Mouse (Mus musculus) cerebellum, postnatal 36 days (tissue): Measurements from ENCODE around the gene Ciart.
A peak's percentile ranks its signal among the peaks of the same experiment; 100 is the strongest.
"Not testable (repeated sequence)": the region's sequence is repeated elsewhere in the genome, so short reads cannot be mapped to it uniquely, and the experiment has no call there.

Source experiments
- DNase-seq, 2 experiments: peaks; one replicate each; pipeline ENCODE4 v3.0.0; 2021 to 2022; ENCODE audit warnings: mixed read lengths in 2 of 2

The Ciart gene

GRCm38 (mm10) chr3:95901616-95902372 is 19.7 kb upstream of the Ciart start:
- no peak for DNase-seq

DNA sequence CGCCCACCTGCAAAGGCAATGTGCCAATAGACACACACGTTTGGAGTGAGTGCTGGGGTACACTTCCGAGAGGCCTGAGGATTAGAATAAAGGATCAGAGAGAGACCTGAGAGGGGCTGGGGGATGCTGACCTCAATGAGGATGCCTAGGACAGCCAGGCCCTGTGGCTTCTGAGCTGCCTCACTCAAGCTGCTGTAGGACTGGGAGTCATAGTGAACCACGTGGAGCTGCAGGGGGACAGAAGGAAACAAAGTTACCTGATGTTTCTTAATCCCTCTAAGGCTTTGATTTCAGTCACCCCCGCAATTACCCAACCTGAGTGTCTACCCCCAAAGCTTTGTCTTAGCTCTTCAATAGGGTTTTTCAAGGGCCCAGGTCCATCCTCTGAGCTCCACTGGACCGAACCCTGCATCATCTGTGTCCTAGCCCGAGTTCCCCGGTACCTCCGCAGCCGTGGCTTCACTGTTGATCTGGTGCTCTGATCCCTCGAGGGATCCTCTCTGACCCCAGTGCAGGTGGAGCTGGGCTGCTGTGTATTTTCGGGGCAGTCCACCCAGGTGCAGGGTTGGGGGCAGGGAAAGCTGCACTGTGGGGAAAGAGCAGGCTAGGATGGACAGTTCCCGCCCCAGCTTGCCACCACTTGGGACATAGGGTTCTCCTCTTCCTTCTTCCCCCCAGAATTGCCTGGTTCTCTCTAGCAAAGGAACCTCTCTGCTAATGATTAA is 17.9 kb upstream of the Ciart start:
- DNase-seq, result no peak

DNA sequence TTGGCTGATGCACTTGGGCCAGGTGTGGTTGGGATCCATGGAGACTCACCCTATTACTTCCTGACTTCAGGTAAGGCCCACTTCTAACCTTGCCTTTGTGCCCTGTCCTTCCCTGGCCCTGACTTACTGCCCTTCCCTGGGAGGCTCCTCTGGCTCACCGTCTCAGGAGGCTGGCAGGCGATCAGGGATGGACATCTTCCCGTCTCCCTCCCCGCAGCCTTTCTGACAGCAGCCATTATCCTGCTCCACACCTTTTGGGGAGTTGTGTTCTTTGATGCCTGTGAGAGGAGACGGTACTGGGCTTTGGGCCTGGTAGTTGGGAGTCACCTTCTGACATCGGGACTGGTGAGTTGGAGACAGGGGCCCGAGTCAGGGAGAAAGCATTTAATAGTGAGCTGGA is 13.4 kb upstream of the Ciart start:
- DNase-seq, result not testable (repeated sequence)

DNA sequence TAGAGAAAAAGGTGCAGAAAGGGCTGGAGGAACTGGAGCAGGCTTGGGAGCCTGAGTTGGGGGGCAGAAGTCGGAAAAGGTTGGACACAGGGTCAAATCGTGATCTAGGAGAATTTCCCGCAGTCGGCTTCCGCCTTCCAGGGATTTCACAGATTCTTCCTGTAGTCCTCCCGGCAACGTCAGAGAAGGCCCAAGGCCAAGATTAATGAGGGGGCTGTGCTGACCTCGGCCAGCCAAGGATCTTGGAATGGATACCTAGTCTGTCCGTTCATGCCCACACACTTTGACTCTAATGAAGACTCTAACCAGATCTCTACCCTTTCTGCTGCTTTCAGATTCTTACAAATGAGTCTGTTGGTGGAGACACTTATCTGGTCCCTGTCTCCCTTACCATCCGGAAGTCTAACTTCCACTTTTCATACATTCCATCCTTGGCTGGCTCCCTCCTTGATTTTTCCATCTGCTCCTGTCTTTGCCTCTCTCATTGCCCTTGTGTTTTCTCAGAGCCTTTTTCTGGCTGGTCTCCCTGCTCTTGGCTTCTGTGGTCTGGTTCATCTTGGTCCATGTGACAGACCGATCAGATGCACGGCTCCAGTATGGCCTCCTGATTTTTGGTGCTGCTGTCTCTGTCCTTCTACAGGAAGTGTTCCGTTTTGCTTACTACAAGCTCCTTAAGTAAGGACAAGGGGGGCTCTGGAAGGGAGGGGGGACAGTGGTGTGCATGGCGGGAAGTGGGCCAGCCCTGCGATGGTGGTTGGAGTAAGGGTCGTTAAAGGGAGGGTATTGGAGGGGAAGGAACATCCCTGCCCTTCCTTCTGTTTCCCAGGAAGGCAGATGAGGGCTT is 12.5 kb upstream of the Ciart start:
- peak; percentile 41 to 45 for DNase-seq

DNA sequence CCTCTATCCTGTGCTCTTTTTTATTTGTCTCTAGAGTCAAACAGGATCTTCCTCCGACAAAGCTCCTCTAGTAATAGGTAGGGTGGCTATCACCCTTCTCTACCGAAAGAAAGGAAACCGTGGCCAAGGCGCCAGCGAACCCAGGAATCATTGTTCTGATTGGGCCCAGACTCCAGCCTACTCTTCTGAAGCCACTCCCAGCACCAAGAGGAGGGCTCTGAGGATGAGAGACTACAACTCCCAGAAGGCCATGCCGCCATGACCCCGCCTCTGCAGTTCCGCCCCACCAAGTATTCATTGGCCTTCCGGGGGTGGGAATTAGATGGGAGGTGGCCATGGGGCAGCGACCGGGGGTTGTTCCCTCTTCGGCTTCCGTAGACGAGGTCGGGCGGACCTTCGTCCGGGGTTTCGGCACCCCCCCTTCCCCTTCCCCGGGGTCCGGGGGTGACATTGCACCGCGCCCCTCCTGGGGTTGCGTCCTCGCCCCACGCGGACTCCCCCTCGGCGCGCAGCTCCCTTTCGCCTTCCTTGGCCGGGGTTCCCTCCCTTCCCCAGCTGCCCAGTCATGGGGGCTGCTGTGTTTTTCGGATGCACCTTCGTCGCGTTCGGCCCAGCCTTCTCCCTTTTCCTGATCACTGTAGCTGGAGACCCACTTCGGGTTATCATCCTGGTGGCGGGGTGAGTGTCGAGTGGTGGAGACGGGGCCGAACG is 11.7 kb upstream of the Ciart start, which contains the start of gene Aph1a:
Gene Aph1a (plus strand): TSS at position 364 of the 711 bp plus-strand sequence.
- peak; percentile 92 to 96 for DNase-seq

- DNase-seq, result no peak
These were observed 11.1 kb upstream of the Ciart start for GRCm38 (mm10) chr3:95893126-95893525.

DNA sequence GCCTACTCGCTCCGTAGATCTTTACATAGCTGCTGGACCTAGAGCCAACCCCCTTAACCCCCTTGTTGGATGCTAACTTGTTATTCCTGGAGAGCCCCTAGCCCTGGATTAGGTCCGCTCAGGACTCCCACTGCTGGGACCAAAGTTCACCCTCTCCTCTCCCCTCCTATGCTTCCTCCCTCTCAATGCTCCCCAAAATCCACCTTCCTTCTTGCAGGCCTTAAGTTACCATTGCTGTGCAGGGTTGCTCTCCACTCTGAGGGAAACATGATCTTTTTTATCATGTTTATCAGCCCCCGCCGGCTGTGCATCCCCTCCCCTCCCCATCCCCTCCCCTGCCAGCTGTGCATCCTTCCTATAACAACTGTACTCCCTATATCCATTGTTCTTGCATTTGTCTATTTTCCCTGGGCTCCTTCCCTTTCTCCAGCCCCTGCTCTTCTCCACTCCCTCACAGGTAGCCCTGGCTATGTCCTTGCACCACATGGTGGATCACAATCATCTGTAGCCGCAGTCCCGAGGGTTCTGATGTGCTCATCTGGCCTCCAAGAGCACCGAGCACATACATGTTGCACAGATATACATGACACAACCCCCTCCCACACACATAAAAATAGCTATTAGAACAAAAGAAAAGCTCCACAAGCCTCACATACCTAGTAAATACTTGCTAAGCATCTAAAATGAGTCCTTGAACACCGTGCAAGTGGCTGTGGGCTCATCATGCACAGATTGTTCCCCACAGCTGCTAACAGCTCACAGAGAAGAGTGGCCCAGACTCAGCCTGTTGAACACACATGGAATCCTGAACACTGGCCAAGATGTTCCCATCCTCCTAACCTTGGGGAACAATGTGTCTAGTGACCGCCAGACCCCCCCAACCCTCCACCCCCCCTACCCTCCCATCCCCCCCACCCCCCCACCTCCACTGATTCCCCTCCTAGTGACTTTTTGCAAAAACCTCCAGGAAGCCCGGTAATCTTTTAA is 10.3 kb upstream of the Ciart start:
- no peak for DNase-seq

DNA sequence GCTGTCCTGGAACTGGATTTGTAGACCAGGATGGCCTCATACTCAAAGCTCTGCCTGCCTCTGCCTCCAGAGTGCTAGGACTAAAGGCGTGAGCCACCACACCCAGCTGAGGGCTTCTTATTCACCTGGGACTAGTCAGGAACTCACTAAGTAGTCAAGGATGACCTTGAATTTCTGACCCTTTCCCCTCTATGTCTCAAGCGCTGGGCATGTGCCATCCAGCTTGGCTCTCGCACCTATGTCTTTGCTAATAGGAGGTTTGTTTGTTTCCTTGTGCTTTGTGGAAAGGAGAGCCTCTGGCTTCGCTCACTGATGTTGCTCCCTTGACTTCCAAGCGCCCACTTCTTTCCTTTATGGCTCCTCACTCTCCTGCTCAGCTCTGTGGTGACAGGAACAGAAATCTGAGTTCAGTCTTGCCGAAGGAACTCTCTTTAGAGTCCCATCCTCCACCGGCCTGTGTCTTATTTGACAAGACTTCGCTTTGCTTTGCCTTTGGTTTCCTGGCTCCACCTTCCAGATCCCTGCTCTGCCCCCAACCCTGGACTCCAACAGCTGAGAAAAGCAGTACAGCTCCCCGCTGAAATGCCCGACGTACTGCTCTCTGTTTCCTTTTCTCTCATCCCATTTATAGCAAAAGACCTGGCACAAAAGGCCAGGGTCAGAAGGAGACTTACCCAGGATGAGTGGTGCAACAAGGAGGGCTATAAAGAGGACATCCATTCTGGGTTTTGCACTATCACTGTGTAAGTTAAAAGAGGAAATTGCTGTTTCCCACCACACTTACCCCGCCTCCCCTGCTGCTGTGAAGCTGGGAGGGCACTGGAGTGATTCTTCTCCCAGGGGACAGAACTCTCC is 9.4 kb upstream of the Ciart start, which contains the start of gene BC028528:
Gene BC028528 (minus strand): TSS at position 795 of the 855 bp plus-strand sequence.
- no peak for DNase-seq

GRCm38 (mm10) chr3:95889664-95890063 is 7.6 kb upstream of the Ciart start:
- no peak for DNase-seq

DNA sequence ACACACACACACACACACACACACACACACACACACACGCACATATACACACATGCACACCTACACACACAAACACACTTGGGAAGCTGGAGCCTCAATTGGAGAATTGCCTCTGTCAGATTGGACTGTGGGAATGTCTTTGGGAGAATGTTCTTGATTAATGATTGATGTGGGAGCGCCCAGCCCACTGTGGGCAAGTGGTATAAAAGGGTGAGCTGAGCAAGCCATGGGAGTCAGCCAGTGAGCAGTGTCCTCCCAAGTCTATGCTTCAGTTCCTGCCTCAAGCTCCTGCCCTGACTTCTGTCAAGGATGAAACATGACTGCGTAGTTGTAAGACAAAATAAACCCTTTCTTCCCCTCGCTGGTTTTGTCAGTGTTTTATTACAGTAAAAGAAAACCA is 5.5 kb upstream of the Ciart start:
- DNase-seq, result no peak

DNA sequence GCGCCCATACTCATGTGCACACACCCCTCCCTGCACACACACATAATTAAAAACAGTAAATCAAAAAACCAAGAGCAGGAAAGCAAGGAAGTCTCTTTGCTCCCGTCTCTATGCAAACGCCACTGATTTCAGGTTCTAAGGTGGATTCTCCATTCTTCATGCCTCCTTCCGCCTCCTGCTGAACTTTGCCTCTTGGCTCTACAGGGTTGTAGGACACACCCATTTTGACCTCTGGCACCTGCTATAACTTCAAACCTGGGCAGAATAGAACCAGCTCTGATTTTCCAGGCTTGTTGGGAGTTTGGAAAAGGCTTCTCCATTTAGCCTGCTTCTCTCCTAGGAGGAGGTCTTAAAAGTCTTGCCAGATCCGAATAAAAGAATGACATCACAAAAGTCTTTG is 2.3 kb upstream of the Ciart start:
- no peak for DNase-seq

DNA sequence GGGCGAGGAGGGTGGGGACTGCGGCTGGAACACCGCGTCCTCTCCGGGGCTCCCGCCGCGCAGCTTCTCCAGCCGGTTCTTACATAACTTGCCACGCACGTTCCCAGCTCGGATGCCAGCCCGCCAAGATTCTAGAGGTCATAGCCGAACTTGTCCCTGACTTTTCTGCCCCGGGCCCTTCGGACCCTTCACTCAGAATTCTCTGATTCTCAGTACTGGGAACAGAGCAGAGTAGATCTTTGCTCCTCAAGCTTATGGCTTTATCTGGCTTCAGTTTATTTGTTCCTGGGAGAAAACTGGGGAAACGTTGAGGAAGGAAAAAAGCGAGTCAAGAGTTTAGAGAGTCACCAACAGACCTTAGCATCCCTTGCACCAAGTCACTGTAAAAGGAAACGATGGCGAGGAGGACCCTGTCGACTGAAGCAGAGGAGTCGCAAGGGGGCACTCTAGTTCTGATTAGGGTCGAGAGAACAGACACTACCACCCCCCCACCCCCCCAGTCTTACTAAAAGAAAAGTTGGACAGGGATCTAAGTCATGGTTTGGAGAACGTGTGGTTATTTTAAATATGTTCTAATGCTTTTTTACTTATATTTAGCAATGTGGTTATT is 870 bp upstream of the Ciart start:
- DNase-seq, result peak; percentile 61 to 62

GRCm38 (mm10) chr3:95879063-95879462 is 3.0 kb downstream of the Ciart start:
- DNase-seq, result no peak

DNA sequence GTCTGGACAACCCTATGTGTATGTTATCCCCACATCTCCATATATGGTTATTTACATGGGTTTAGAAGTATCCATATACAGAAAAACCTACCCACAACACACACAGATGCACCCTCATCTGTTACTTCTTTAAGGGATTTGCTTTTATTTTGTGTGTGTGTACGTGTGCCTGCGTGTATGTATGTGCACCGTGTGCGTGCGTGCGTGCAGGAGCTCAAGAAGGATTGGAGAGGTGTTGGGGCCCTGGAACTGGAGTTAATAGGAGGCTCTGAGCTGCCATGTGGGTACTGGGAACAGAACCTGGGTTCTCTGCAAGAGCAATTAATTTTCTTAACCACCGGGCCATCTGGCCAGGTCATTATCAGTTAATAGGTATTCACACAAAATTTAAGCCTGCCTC is 10.0 kb downstream of the Ciart start:
- no peak for DNase-seq

- peak; percentile 83 to 88 for DNase-seq
These were observed 10.6 kb downstream of the Ciart start, which contains the start of gene Mrps21 for GRCm38 (mm10) chr3:95871392-95871867. Mrps21 (minus strand) TSS chr3:95871519.

DNA sequence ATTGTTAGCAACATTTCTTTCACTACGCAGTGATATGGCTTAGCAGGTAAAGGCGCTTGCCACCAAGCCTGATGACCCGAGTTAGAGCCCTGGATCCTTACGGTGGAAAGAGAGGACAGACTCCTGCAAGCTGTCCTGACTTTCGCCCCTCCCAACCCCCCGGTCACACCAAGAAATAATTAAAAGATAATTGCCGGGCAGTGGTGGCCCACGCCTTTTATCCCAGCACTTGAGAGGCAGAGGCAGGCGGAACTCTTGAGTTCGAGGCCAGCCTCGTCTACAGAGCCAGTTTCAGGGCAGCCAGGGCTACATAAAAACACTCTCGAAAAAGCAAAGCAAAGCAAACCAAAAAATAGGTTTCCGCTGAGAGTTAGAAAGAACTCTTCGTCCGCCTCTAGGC is 11.1 kb downstream of the Ciart start:
- no peak for DNase-seq

DNA sequence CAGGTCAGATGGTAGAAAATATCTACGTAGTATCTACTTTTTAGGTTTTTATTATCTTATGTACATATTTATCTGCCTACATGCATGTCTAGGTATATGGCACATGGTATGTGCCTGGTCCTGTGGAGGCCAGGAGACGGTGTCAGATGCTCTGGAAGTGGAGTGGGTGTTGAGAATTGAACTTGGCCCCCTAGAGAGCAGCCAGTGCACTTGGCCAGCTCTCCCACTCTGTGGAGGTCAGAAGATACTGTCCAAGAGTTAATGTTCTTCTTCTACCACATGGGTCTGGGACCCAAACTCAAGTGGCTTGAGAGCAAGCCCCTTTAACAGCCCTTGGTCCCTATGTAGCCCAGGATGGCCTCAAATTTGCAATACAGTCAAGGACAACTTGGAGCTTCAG is 14.6 kb downstream of the Ciart start:
- no peak for DNase-seq

DNA sequence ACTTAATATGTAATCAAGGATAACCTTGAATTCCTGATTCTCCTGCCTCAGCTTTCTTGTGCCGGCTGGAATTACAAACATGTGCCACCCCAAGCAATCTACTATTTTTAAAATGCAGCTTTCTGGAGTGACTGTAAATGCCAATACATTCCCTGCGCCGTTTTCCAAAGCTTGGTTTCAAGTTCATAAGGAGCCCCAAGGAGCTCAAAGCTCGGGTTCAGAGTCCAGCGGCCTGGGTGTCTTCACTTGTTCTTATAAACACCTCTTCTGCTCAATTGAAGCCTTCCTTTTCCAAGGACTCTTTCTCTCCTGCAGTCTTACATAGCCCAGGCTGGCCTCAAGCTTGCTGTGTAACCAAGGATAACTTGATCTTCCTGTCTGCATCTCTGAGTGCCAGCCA is 16.0 kb downstream of the Ciart start:
- no peak for DNase-seq

DNA sequence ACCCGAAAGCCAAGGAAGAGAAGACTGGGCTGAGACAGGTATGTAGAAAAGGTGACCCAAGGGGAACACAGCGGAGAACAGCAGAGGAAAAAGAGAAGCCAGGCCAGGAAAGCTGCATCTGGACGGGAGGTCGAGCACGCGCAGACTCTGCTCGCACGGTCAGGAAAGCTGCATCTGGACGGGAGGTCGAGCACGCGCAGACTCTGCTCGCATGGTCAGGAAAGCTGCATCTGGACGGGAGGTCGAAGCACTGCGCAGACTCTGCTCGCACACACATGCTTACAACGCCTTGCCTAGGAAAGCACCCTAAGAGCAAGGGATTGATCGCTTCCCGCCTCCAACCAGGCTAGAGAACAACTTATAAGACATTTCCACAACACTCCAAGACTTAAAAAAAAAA is 16.5 kb downstream of the Ciart start:
- DNase-seq, result no peak

DNA sequence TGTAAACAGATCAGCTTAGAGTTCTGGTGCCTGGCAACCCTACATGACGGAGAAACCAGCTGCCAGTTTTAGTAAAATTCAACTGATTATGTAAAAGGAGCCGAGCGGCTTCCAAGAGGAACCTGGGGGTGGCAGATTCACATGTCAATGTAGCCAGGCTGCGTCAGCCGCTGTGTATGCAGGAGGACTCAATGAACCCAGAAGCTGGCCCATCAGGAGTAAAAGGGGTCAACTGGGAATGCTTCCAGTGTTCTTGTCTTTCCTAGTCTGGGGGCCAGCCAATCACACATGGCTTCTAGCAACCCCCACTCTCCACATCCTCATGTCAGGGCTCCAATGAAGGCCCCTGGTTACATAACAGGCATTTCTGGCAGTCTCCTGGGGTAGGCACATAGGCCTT is 17.0 kb downstream of the Ciart start:
- no peak for DNase-seq
